Mouse (Mus musculus) 3134 (cell line): Measurements from ENCODE around the gene Bag3.

Experiments
- DNase-seq: peaks from one replicate; pipeline ENCODE4 v3.0.0-alpha.2; 2011; ENCODE audit warnings: low spot score; ENCODE audit not compliant: insufficient read length; ENCODE audit errors: extremely low read depth

The Bag3 gene

GRCm38 (mm10) chr7:128596274-128596673 lies 72.9 kb downstream of the Bag3 start:
- no peak for DNase-seq
